Mouse (Mus musculus): ENCODE data around the gene Olfr1504. TPM values are rescaled to one million over a fixed set of nuclear protein-coding genes. Genes with fewer than 3 reads are reported as not detected.
"Not testable (repeated sequence)": the region's sequence is repeated elsewhere in the genome, so short reads cannot be mapped to it uniquely, and the experiment has no call there.

The Olfr1504 gene
- polyA plus RNA-seq (2015; fragmentation: Nextera tagmentation; extraction: Ambion mirVana) = not detected in 2 replicates

- Histone ChIP-seq H3K27ac (no peak within 1 kb of the TSS), H3K9ac (no peak within 1 kb of the TSS), H3K4me2 (no peak within 1 kb of the TSS), H3K4me3 (no peak within 1 kb of the TSS), H3K36me3 (no peaks in the 10 kb centered on the region), H3K4me1 (replicated peaks) (no peaks in the 10 kb centered on the region), H3K9me3 (replicated peaks) (no peaks in the 10 kb centered on the region), H3K27me3 (no peaks in the 10 kb centered on the region)
- no peak for ATAC-seq (replicated peaks; ENCODE audit: insufficient number of reproducible peaks, insufficient read depth, low FRiP score, low read depth)
- WGBS = 43% methylated on average over 1 of the region's 1 CpGs
Measured at GRCm38 (mm10) chr19:13897828-13898227, at the start of gene Olfr1504. Gene Olfr1504 (minus strand): TSS chr19:13897928.

- no peak within 1 kb of the TSS for H3K4me2 ChIP-seq
- no peak within 1 kb of the TSS for H3K4me3 ChIP-seq
- no peak within 1 kb of the TSS for H3K9ac ChIP-seq
- no peaks in the 10 kb centered on the region for H3K4me1 ChIP-seq (replicated peaks)
- no peaks in the 10 kb centered on the region for H3K36me3 ChIP-seq
- no peak within 1 kb of the TSS for H3K27ac ChIP-seq
- ATAC-seq (replicated peaks; ENCODE audit: insufficient number of reproducible peaks, insufficient read depth, low FRiP score, low read depth) = no peak
- no peaks in the 10 kb centered on the region for H3K9me3 ChIP-seq (replicated peaks)
- WGBS = 60% methylated on average over 2 of the region's 2 CpGs
- no peaks in the 10 kb centered on the region for H3K27me3 ChIP-seq
Measured at GRCm38 (mm10) chr19:13913230-13913629, 15.5 kb upstream of the Olfr1504 start, which contains the start of gene Olfr1505. Gene Olfr1505 (plus strand): TSS chr19:13913530.

GRCm38 (mm10) chr19:13861495-13861894 is 36.2 kb downstream of the Olfr1504 start, which contains the start of gene Olfr1502:
Gene Olfr1502 (plus strand): TSS chr19:13861795.
- Histone ChIP-seq H3K27me3 (no peaks in the 10 kb centered on the region), H3K9ac (no peak within 1 kb of the TSS), H3K4me1 (replicated peaks) (no peaks in the 10 kb centered on the region), H3K4me3 (no peak within 1 kb of the TSS), H3K36me3 (no peaks in the 10 kb centered on the region), H3K4me2 (no peak within 1 kb of the TSS), H3K9me3 (replicated peaks) (no peaks in the 10 kb centered on the region), H3K27ac (no peak within 1 kb of the TSS)
- ATAC-seq (replicated peaks; ENCODE audit: insufficient number of reproducible peaks, insufficient read depth, low FRiP score, low read depth) = no peak
- 73% methylated on average over 1 of the region's 1 CpGs for WGBS

GRCm38 (mm10) chr19:13850592-13850991 is 47.1 kb downstream of the Olfr1504 start, which contains the start of gene Olfr1501:
Gene Olfr1501 (minus strand): TSS chr19:13850692.
- not testable (repeated sequence) for H3K9ac ChIP-seq; H3K4me2 ChIP-seq; H3K4me3 ChIP-seq; H3K36me3 ChIP-seq; H3K4me1 ChIP-seq (replicated peaks); ATAC-seq (replicated peaks; ENCODE audit: insufficient number of reproducible peaks, insufficient read depth, low FRiP score, low read depth); H3K27ac ChIP-seq; H3K27me3 ChIP-seq; H3K9me3 ChIP-seq (replicated peaks)

Other genes with a start within 250 kb of the Olfr1504 start
- not detected in 2 replicates for gene Olfr1490, start 246.8 kb downstream of the Olfr1504 start, polyA plus RNA-seq (2015; fragmentation: Nextera tagmentation; extraction: Ambion mirVana)
- gene Olfr1491, start 200.7 kb downstream of the Olfr1504 start, polyA plus RNA-seq (2015; fragmentation: Nextera tagmentation; extraction: Ambion mirVana) = not detected in 2 replicates
- gene Olfr1493-ps1, start 174.7 kb downstream of the Olfr1504 start, polyA plus RNA-seq (2015; fragmentation: Nextera tagmentation; extraction: Ambion mirVana) = not detected in 2 replicates
- gene Olfr1494, start 158.2 kb downstream of the Olfr1504 start, polyA plus RNA-seq (2015; fragmentation: Nextera tagmentation; extraction: Ambion mirVana) = not detected in 2 replicates
- not detected in 2 replicates for gene Olfr1495, start 133.3 kb downstream of the Olfr1504 start, polyA plus RNA-seq (2015; fragmentation: Nextera tagmentation; extraction: Ambion mirVana)
- gene Olfr1496, start 120.0 kb downstream of the Olfr1504 start, polyA plus RNA-seq (2015; fragmentation: Nextera tagmentation; extraction: Ambion mirVana) = not detected in 2 replicates
- not detected in 2 replicates for gene Olfr1497, start 99.7 kb downstream of the Olfr1504 start, polyA plus RNA-seq (2015; fragmentation: Nextera tagmentation; extraction: Ambion mirVana)
- not detected in 2 replicates for gene Olfr1499, start 78.5 kb downstream of the Olfr1504 start, polyA plus RNA-seq (2015; fragmentation: Nextera tagmentation; extraction: Ambion mirVana)
- gene Olfr1500, start 67.4 kb downstream of the Olfr1504 start, polyA plus RNA-seq (2015; fragmentation: Nextera tagmentation; extraction: Ambion mirVana) = not detected in 2 replicates
- gene Olfr1501, start 47.2 kb downstream of the Olfr1504 start, polyA plus RNA-seq (2015; fragmentation: Nextera tagmentation; extraction: Ambion mirVana) = not detected in 2 replicates
- gene Olfr1502, start 36.1 kb downstream of the Olfr1504 start, polyA plus RNA-seq (2015; fragmentation: Nextera tagmentation; extraction: Ambion mirVana) = not detected in 2 replicates
- gene Olfr1505, start 15.6 kb upstream of the Olfr1504 start, polyA plus RNA-seq (2015; fragmentation: Nextera tagmentation; extraction: Ambion mirVana) = not detected in 2 replicates

Data from heart, embryonic 15.5 days (tissue).